Mouse (Mus musculus): Measurements from ENCODE around the gene Htatip2.

Htatip2 gene

GRCm38 (mm10) chr7:49786618-49787382 lies 27.9 kb downstream of the Htatip2 start:
- DNase-seq: peak; percentile 75 to 77

GRCm38 (mm10) chr7:49787383-49787645 lies 28.4 kb downstream of the Htatip2 start:
- DNase-seq: no peak

- DNase-seq: no peak
These were observed 35.4 kb downstream of the Htatip2 start for GRCm38 (mm10) chr7:49794304-49794703.

- no peak for DNase-seq
These were observed 38.3 kb downstream of the Htatip2 start for GRCm38 (mm10) chr7:49797171-49797570.

- no peak for DNase-seq
These were observed 44.6 kb downstream of the Htatip2 start for GRCm38 (mm10) chr7:49803511-49803910.

- DNase-seq: no peak
These were observed 45.8 kb downstream of the Htatip2 start for GRCm38 (mm10) chr7:49804638-49805165.

- no peak for DNase-seq
These were observed 46.7 kb downstream of the Htatip2 start for GRCm38 (mm10) chr7:49805618-49806017.

- DNase-seq: no peak
These were observed 48.3 kb downstream of the Htatip2 start for GRCm38 (mm10) chr7:49807093-49807682.

GRCm38 (mm10) chr7:49807846-49808622 lies 49.1 kb downstream of the Htatip2 start:
- DNase-seq: no peak

GRCm38 (mm10) chr7:49809100-49809499 lies 50.2 kb downstream of the Htatip2 start:
- DNase-seq: no peak

- DNase-seq: no peak
These were observed 50.6 kb downstream of the Htatip2 start for GRCm38 (mm10) chr7:49809562-49809961.

GRCm38 (mm10) chr7:49811346-49811745 lies 52.4 kb downstream of the Htatip2 start:
- DNase-seq: no peak

- no peak for DNase-seq
These were observed 60.5 kb downstream of the Htatip2 start for GRCm38 (mm10) chr7:49819393-49819792.

- DNase-seq: no peak
These were observed 62.5 kb downstream of the Htatip2 start for GRCm38 (mm10) chr7:49821370-49821769.

GRCm38 (mm10) chr7:49822028-49822427 lies 63.1 kb downstream of the Htatip2 start:
- DNase-seq: no peak

Measured in B cell, adult 2 months (primary cell).